Mouse (Mus musculus): ENCODE measurements around the gene Prr13.
A peak's percentile ranks its signal among the peaks of the same experiment; 100 is the strongest.

Prr13 gene

GRCm38 (mm10) chr15:102505073-102505769, 46.4 kb downstream of the Prr13 start:
- DNase-seq (ENCODE audit: low spot score), result no peak

GRCm38 (mm10) chr15:102505770-102506463, 47.1 kb downstream of the Prr13 start:
- DNase-seq (ENCODE audit: low spot score), result no peak

- no peak for DNase-seq (ENCODE audit: low spot score)
These were observed 47.6 kb downstream of the Prr13 start for GRCm38 (mm10) chr15:102506464-102506830.

GRCm38 (mm10) chr15:102506864-102507263, 48.0 kb downstream of the Prr13 start:
- DNase-seq (ENCODE audit: low spot score), result no peak

GRCm38 (mm10) chr15:102507561-102507960, 48.7 kb downstream of the Prr13 start:
- no peak for DNase-seq (ENCODE audit: low spot score)

GRCm38 (mm10) chr15:102508336-102508735, 49.5 kb downstream of the Prr13 start:
- no peak for DNase-seq (ENCODE audit: low spot score)

- no peak for DNase-seq (ENCODE audit: low spot score)
These were observed 51.3 kb downstream of the Prr13 start for GRCm38 (mm10) chr15:102510110-102510509.

GRCm38 (mm10) chr15:102510590-102511284, 51.9 kb downstream of the Prr13 start:
- DNase-seq (ENCODE audit: low spot score), result peak; percentile 58

- no peak for DNase-seq (ENCODE audit: low spot score)
These were observed 52.5 kb downstream of the Prr13 start for GRCm38 (mm10) chr15:102511285-102511833.

- DNase-seq (ENCODE audit: low spot score), result no peak
These were observed 53.2 kb downstream of the Prr13 start for GRCm38 (mm10) chr15:102512010-102512409.
